Mouse (Mus musculus): ENCODE measurements around the gene Mettl24. TPM values are rescaled to one million over a fixed set of nuclear protein-coding genes. Genes with fewer than 3 reads are reported as not detected.

Mettl24 gene
- polyA plus RNA-seq, 1 experiment from 2014 or later = not detected

DNA sequence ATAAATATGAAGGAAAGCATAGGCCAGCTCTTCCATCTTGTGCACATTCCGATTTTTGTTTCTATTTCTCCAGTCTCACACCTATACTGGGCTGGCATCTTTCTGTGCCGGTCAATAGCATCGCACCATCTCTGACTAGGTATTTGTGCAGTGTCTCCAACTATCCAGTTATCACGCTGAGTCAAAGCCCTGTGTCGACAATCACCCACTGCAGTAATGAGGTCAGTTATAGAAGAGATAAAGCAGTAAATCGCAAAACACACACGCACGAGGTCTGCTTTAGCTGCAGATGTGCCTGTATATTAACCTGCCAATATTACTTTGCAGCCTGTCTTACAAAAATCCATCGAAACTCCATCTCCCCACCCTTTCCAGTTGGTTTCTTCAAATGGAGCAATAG lies 30.7 kb downstream of the Mettl24 start:
- WGBS (ENCODE audit: missing documents) = 98% methylated on average over 9 of the region's 9 CpGs
- Histone ChIP-seq H3K79me2 (ENCODE audit: inconsistent target) (no peaks in the 10 kb centered on the region), H3K4me3 (ENCODE audit: inconsistent target) (no peak overlapping the region), H3K36me3 (ENCODE audit: inconsistent target) (no peaks in the 10 kb centered on the region), H3K27ac (no peak overlapping the region)

DNA sequence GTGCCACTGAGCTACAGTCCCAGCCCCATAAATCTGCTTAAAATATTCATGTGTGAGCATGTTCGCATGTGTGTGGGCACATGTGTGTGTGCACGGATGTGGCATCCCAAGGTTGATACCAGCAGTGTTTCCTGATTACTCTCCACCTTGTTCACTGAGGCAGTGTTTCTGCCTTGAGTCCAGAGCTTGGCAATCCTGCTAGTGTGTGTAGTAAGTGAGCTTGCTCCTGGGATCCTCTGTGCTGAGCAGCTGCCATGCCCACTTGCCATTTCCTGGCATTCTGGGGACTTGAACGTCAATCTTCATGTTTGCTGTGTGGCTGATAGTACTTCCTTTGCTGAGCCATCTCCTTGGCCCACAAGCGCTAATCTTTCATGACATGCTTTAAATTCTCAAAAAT lies 32.1 kb downstream of the Mettl24 start:
- H3K79me2 ChIP-seq (ENCODE audit: inconsistent target) = no peaks in the 10 kb centered on the region
- WGBS (ENCODE audit: missing documents) = 68% methylated on average over 4 of the region's 4 CpGs
- no peak overlapping the region for H3K4me3 ChIP-seq (ENCODE audit: inconsistent target)
- H3K27ac ChIP-seq = no peak overlapping the region
- H3K36me3 ChIP-seq (ENCODE audit: inconsistent target) = no peaks in the 10 kb centered on the region

DNA sequence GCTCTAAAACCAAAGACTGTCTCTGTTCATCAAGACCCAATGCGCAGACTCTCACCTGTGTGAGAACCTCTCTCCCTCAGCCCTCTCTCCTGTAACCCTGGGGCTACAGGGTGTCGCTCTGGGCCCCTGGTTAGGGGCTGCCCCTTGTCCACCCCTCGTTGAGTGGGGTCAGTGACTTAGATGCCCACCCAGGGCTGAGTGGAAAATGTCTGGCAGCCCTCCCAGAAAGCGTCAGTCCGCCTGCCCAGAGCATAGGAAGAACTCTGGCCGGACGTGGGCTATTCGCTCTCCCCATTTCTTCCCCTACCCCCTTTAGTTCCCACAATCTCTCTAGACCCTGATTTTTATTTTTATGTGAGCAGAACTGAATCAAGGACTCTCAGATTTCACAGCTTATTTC lies 33.2 kb downstream of the Mettl24 start:
- Histone ChIP-seq H3K79me2 (ENCODE audit: inconsistent target) (no peaks in the 10 kb centered on the region), H3K4me3 (ENCODE audit: inconsistent target) (no peak overlapping the region), H3K27ac (no peak overlapping the region), H3K36me3 (ENCODE audit: inconsistent target) (no peaks in the 10 kb centered on the region)
- WGBS (ENCODE audit: missing documents) = 56% methylated on average over 8 of the region's 8 CpGs

DNA sequence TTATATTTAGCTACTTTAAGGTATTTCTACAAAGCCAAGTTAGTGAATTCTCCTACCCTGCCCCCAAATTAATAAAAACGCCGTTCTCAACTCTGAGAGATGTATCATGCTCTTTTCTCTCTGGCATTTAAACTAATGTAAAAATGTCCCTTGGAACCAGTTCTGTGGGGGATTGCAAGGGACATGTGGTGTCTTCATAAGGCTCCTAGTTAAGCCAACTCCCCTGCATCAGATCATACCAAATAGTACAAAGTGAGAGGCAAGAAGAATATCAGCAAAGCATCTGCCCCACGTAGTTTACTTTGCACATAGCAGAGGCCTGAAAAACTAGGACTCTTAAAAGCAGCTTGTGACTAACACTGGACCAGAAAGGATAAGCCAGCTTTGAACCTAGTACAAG lies 33.6 kb downstream of the Mettl24 start:
- no peak overlapping the region for H3K4me3 ChIP-seq (ENCODE audit: inconsistent target)
- H3K79me2 ChIP-seq (ENCODE audit: inconsistent target) = no peaks in the 10 kb centered on the region
- WGBS (ENCODE audit: missing documents) = 95% methylated on average over 3 of the region's 3 CpGs
- H3K36me3 ChIP-seq (ENCODE audit: inconsistent target) = no peaks in the 10 kb centered on the region
- no peak overlapping the region for H3K27ac ChIP-seq

DNA sequence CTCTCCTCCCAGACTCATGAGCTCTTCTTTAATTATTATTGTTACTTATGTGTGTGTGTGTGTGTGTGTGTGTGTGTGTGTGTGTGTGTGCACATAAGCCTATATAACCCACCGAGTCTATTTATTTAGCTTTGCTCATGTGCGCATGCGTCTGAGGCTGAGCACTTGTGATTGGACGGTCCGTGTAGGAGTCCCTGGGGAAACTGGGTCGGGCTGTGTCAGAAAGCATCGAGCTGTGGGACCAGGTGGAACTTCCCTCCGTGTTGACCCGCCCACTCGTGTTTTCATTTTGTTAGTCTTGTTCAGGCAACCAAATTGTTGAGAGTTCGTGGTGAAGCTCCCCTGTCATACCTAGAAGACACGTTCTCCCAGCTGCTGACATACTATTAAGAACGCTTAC lies 35.3 kb downstream of the Mettl24 start:
- Histone ChIP-seq H3K36me3 (ENCODE audit: inconsistent target) (no peaks in the 10 kb centered on the region), H3K4me3 (ENCODE audit: inconsistent target) (no peak overlapping the region), H3K79me2 (ENCODE audit: inconsistent target) (no peaks in the 10 kb centered on the region), H3K27ac (no peak overlapping the region)
- 93% methylated on average over 12 of the region's 13 CpGs for WGBS (ENCODE audit: missing documents)

DNA sequence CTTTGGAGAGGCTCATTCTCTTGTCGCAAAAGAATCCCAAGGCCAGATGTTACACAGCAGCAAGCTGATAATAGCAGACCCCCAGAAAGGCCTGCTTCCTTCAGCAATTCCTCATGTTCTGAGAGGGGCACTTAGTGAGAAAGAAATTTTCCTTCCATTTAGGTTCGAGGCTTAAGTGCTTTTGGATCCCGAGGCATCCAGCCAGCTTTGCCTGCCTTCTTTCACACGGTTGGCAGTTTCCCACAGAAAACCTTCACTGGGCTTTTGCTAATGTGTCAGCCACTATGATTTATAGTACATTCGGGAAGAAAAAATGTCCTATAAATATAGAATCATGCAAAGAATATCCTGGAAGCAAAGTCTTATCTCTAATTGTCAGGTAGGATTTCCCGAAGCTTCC lies 36.0 kb downstream of the Mettl24 start:
- Histone ChIP-seq H3K79me2 (ENCODE audit: inconsistent target) (no peaks in the 10 kb centered on the region), H3K27ac (no peak overlapping the region), H3K36me3 (ENCODE audit: inconsistent target) (no peaks in the 10 kb centered on the region), H3K4me3 (ENCODE audit: inconsistent target) (no peak overlapping the region)
- WGBS (ENCODE audit: missing documents) = 81% methylated on average over 6 of the region's 6 CpGs

DNA sequence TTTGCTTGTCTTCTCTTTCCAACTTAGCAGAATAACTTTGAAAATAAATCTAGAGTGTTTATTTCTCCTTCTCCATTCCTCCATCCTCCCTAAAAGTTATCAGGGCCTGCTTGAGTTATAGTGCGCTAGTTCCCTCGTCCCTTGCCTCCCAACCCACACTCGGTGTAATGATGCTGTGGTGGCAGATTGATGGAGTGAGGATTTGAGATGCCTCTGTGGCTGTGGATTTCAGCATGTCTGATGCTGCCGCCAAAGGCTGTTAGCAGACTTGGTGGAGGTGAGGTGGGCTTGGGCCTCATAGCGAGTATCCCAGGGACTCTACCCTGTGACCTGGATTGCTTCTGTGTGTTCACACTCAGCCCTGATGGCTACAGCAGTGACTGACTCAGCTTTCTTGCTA lies 37.8 kb downstream of the Mettl24 start:
- WGBS (ENCODE audit: missing documents) = 95% methylated on average over 5 of the region's 5 CpGs
- Histone ChIP-seq H3K4me3 (ENCODE audit: inconsistent target) (no peak overlapping the region), H3K79me2 (ENCODE audit: inconsistent target) (no peaks in the 10 kb centered on the region), H3K27ac (no peak overlapping the region), H3K36me3 (ENCODE audit: inconsistent target) (no peaks in the 10 kb centered on the region)

DNA sequence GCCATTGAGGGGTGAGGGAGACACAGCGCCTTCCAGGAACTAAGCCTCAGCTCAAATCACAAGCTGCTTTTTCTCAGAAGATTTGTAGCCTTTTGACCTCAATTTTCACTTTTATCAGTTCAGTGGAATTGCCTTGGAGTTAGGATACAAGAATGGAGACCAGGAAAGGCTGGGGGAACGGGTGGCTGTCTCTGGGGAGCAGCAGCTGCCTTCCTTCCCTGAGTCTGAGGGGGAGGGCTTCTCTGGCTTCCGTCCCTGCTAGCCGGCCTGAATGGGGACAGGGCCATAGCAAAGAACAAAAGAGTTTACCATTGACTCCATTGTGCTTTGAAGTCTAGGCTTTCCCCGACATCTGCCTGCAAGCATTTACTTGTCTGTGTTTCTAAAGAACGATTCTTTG lies 41.3 kb downstream of the Mettl24 start:
- 92% methylated on average over 6 of the region's 6 CpGs for WGBS (ENCODE audit: missing documents)
- no peak overlapping the region for H3K27ac ChIP-seq
- no peaks in the 10 kb centered on the region for H3K79me2 ChIP-seq (ENCODE audit: inconsistent target)
- no peaks in the 10 kb centered on the region for H3K36me3 ChIP-seq (ENCODE audit: inconsistent target)
- no peak overlapping the region for H3K4me3 ChIP-seq (ENCODE audit: inconsistent target)

DNA sequence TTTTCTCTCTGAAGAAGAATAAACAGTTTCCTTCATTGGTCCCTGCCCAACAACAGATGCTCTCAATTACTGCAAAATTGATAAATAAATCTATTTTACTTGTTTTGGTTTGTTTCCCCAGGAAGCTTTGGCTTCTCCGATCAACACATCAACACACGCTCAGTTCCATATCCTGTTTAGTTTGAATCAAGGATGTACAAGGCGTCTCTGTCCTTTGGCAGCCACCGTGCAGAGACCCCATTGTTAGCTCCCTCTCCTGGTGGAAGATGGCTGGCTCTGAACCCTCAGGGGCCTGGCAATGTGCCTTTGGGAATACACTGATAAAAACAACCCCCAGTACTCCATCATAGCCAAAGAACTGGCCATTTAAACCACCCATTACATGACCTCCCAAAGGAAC lies 42.0 kb downstream of the Mettl24 start:
- no peak overlapping the region for H3K27ac ChIP-seq
- no peaks in the 10 kb centered on the region for H3K36me3 ChIP-seq (ENCODE audit: inconsistent target)
- 97% methylated on average over 4 of the region's 4 CpGs for WGBS (ENCODE audit: missing documents)
- no peak overlapping the region for H3K4me3 ChIP-seq (ENCODE audit: inconsistent target)
- no peaks in the 10 kb centered on the region for H3K79me2 ChIP-seq (ENCODE audit: inconsistent target)

DNA sequence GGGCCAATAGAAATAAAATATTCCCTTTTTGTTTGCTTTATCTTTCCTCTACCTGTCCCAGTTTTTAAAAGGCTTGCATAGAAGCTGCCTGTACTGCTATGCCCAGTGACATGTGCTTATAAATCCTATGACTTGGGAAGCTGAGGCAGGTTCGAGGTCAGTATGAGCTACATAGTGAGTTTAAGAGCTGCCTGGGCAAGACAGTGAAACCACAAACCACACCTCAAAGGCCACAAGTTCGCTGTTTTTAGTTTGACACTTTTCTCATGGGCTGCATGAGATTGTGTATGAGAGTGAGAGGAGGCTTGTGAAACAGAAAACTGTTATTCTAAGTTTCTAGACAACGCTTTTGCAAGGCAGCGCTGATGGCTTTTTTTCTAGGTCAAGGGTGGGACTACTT lies 42.4 kb downstream of the Mettl24 start:
- Histone ChIP-seq H3K27ac (no peak overlapping the region), H3K4me3 (ENCODE audit: inconsistent target) (no peak overlapping the region), H3K36me3 (ENCODE audit: inconsistent target) (no peaks in the 10 kb centered on the region), H3K79me2 (ENCODE audit: inconsistent target) (no peaks in the 10 kb centered on the region)
- WGBS (ENCODE audit: missing documents) = 29% methylated on average over 4 of the region's 4 CpGs

DNA sequence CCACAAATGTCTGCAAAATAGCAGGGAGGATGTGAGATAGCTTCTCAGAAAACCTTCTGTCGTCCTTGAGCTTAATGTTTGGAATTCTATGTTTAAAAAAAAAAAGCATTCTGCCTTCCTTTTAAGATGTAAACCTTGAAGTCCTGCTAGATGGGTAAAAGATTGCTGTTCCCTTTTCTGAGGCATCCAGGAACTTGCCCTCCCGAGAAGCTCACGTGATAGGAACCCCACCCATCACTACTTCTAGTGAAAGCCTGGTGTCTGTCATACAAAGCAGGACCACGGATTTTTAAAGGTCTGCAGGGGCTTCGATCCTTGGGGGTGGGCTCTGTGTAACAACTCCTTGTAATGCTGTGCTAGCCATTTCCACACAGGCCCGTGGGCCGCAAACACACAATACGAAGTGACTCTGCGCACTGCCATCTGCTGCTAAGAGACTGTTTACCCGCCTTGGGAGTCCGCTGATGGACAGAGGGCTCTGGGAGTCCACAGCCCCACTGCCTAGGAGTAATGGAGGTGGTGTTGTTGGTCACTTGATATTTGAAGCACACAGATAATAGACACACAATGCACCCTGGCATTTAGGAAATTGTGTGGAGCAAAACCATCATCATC lies 43.3 kb downstream of the Mettl24 start:
- Histone ChIP-seq H3K79me2 (ENCODE audit: inconsistent target) (no peaks in the 10 kb centered on the region), H3K27ac (no peak overlapping the region), H3K36me3 (ENCODE audit: inconsistent target) (no peaks in the 10 kb centered on the region), H3K4me3 (ENCODE audit: inconsistent target) (no peak overlapping the region)
- 50% methylated on average over 11 of the region's 11 CpGs for WGBS (ENCODE audit: missing documents)

DNA sequence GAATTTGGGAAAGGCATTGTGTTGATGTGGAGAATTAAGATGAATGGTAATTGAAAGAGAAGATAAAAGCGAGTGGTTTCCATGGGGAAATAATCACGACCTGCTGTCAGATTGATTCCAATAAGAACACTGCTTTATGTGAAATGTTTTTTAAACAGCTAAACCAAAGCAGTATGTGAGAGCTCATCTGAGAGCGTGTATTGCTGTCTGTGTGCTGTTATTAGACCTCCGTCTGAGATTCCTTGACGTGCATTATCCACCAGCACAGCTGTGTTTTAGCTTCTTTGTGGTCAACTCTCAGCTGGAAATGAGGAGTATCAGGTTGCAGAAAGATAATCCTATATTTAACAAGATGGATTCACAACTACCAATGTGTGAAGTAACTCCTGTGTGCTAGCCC lies 43.9 kb downstream of the Mettl24 start:
- 95% methylated on average over 5 of the region's 5 CpGs for WGBS (ENCODE audit: missing documents)
- H3K27ac ChIP-seq = no peak overlapping the region
- no peak overlapping the region for H3K4me3 ChIP-seq (ENCODE audit: inconsistent target)
- H3K79me2 ChIP-seq (ENCODE audit: inconsistent target) = no peaks in the 10 kb centered on the region
- H3K36me3 ChIP-seq (ENCODE audit: inconsistent target) = no peaks in the 10 kb centered on the region

DNA sequence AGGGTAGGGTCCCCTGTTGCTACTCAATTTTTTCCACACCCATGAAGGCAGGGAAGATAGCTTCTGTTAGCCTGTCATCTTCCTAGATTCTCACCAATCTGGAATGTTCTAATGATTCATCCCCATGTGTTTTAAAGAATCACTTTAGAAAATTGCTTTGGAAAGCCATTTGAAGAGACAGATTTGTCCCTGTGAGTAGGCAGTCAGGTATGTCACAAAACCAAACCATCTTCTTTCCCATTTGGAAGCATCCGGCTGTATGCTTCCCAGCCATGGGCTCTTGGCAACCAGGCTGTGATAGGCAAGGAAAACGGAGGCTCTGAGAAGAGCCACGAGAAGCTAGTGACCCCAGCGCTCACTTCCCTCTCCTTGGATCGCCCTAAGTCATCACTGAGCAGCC lies 47.1 kb downstream of the Mettl24 start:
- no peak overlapping the region for H3K4me3 ChIP-seq (ENCODE audit: inconsistent target)
- H3K36me3 ChIP-seq (ENCODE audit: inconsistent target) = no peaks in the 10 kb centered on the region
- 96% methylated on average over 5 of the region's 5 CpGs for WGBS (ENCODE audit: missing documents)
- no peaks in the 10 kb centered on the region for H3K79me2 ChIP-seq (ENCODE audit: inconsistent target)
- H3K27ac ChIP-seq = no peak overlapping the region

DNA sequence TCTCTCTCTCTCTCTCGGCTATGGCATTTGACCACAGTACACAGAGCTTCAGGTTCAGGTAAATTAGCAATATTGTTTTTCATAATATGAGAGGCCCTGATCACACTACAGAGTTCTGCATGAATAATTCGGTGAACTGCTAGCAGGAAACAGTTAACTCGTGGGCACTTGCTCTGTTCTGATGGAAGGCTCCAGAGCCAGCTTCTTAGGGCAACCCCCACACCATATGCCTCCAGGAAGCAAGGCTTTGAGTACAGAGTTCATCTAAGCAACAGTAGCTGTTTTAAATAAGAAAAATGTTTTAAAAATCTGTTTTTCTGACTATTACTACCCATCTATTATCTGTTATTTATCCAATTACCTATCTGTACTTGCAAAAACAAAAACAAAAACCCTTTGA lies 50.2 kb downstream of the Mettl24 start:
- WGBS (ENCODE audit: missing documents) = 51% methylated on average over 2 of the region's 3 CpGs
- Histone ChIP-seq H3K36me3 (ENCODE audit: inconsistent target) (no peaks in the 10 kb centered on the region), H3K4me3 (ENCODE audit: inconsistent target) (no peak overlapping the region), H3K27ac (no peak overlapping the region), H3K79me2 (ENCODE audit: inconsistent target) (no peaks in the 10 kb centered on the region)

DNA sequence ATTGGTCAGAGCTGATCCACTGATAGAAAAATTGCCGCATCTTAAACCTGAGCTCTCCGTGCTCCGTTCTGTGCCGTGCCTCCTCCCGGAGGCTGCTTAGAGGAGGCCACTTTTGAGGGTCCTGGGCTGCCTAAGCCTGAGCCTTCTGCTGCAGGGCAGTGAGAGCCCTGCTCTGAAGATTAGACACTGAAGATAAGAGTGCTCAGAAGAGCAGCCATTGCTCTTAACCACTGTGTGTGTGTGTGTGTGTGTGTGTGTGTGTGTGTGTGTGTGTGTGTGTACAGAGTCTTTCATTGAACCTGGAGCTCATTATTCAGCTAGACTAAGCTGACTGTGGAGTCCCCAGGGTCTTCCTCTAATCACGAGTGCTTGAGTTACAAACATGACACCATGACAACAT lies 53.1 kb downstream of the Mettl24 start:
- no peak overlapping the region for H3K4me3 ChIP-seq (ENCODE audit: inconsistent target)
- no peaks in the 10 kb centered on the region for H3K36me3 ChIP-seq (ENCODE audit: inconsistent target)
- WGBS (ENCODE audit: missing documents) = 94% methylated on average over 6 of the region's 6 CpGs
- H3K27ac ChIP-seq = no peak overlapping the region
- H3K79me2 ChIP-seq (ENCODE audit: inconsistent target) = no peaks in the 10 kb centered on the region

All from macrophage (primary cell).